Mouse (Mus musculus): Measurements from ENCODE around the gene Lcn4. TPM values are rescaled to one million over a fixed set of nuclear protein-coding genes. Genes with fewer than 3 reads are reported as not detected.
A peak's percentile ranks its signal among the peaks of the same experiment; 100 is the strongest.

Lcn4 gene
- polyA plus RNA-seq, 1 experiment = not detected

DNA sequence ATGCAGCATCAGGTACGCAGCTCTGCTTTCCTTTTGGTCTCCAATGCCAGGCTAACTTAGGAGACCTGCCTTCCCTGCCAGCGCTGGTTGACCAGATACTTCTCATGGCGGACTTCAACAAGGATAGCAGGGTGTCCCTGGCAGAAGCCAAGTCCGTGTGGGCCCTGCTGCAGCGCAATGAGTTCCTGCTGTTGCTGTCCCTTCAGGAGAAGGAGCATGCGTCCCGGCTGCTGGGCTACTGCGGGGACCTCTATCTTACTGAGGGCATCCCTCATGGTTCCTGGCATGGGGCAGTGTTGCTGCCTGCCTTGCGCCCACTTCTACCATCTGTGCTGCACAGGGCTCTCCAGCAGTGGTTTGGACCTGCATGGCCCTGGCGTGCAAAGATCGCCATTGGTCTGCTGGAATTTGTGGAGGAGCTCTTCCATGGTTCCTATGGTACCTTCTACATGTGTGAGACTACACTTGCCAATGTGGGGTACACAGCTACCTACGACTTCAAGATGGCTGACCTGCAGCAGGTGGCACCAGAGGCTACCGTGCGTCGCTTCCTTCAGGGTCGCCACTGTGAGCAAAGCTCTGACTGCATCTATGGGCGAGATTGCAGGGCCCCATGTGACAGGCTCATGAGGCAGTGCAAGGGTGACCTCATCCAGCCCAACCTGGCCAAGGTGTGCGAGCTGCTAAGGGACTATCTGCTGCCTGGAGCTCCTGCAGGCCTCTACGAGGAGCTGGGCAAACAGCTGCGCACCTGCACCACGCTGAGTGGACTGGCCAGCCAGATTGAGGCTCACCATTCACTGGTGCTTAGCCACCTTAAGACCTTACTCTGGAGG, 35.4 kb downstream of the Lcn4 start:
- 75% methylated on average over 21 of the region's 21 CpGs for WGBS
- Histone ChIP-seq H3K4me1 (ENCODE audit: control insufficient read depth, insufficient read depth, low read length) (peaks cover 11% of the 10 kb centered on the region), H3K4me3 (replicated peaks; ENCODE audit: extremely low read depth, low read depth, low read length) (no peak overlapping the region)
- TF ChIP-seq CTCF (IDR thresholded peaks at IDR 0.05; ENCODE audit: insufficient read depth, low read length) = no peak
- DNase-seq = no peak

GRCm38 (mm10) chr2:26634629-26635488, 36.2 kb downstream of the Lcn4 start:
- H3K4me1 ChIP-seq (ENCODE audit: control insufficient read depth, insufficient read depth, low read length) = peaks cover 11% of the 10 kb centered on the region
- TF ChIP-seq CTCF (IDR thresholded peaks at IDR 0.05; ENCODE audit: insufficient read depth, low read length) = no peak
- no peak for TF ChIP-seq POLR2A (IDR thresholded peaks at IDR 0.05; ENCODE audit: borderline replicate concordance, extremely low read depth, low read depth, low read length)
- 62% methylated on average over 12 of the region's 12 CpGs for WGBS
- H3K4me3 ChIP-seq (replicated peaks; ENCODE audit: extremely low read depth, low read depth, low read length) = no peak overlapping the region
- DNase-seq = no peak

GRCm38 (mm10) chr2:26633953-26634530, 37.0 kb downstream of the Lcn4 start:
- Histone ChIP-seq H3K4me1 (ENCODE audit: control insufficient read depth, insufficient read depth, low read length) (peaks cover 8% of the 10 kb centered on the region), H3K4me3 (replicated peaks; ENCODE audit: extremely low read depth, low read depth, low read length) (no peak overlapping the region)
- no peak for TF ChIP-seq CTCF (IDR thresholded peaks at IDR 0.05; ENCODE audit: insufficient read depth, low read length)
- no peak for TF ChIP-seq POLR2A (IDR thresholded peaks at IDR 0.05; ENCODE audit: borderline replicate concordance, extremely low read depth, low read depth, low read length)
- WGBS = 79% methylated on average over 4 of the region's 4 CpGs
- no peak for DNase-seq

- Histone ChIP-seq H3K4me3 (replicated peaks; ENCODE audit: extremely low read depth, low read depth, low read length) (no peak overlapping the region), H3K4me1 (ENCODE audit: control insufficient read depth, insufficient read depth, low read length) (peaks cover 4% of the 10 kb centered on the region; the same call in 1 of the 2 replicates)
- DNase-seq = no peak
- no peak for TF ChIP-seq POLR2A (IDR thresholded peaks at IDR 0.05; ENCODE audit: borderline replicate concordance, extremely low read depth, low read depth, low read length)
- WGBS = 75% methylated on average over 16 of the region's 16 CpGs
These were observed 38.3 kb downstream of the Lcn4 start for GRCm38 (mm10) chr2:26632541-26633395.

DNA sequence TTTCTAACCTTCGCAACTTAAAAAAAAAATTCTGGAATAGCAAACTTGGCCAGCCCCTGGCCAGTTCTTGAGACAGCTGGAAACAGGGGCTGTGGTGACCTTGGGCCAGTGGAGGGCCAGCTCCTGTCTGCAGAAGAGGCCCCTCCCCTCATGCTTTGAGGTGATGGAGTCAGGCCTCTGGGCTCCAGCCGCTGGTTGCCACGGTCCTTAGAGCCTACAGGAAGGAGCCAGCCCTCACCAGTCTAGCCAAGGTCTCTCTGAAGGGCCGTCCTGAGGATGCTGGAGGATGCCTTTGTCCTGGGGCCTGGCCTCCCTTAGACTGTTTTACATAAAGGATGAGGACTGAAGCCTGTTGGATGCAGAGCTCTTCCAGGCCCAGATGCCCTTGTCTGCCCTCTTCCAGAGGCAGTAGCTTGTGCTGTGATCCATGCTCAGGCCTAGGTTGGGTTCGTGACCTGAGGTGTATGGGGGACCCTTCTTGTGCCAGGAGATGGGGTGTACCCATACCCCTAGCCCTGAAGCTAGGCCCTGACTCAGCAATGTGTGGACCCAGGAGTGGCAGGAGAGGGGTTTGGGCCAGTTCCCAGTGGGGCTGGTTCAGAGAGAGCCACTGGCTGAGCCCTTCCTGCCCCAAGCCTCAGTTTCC, 42.2 kb downstream of the Lcn4 start:
- no peak for TF ChIP-seq CTCF (IDR thresholded peaks at IDR 0.05; ENCODE audit: insufficient read depth, low read length)
- TF ChIP-seq POLR2A (IDR thresholded peaks at IDR 0.05; ENCODE audit: borderline replicate concordance, extremely low read depth, low read depth, low read length) = no peak

DNA sequence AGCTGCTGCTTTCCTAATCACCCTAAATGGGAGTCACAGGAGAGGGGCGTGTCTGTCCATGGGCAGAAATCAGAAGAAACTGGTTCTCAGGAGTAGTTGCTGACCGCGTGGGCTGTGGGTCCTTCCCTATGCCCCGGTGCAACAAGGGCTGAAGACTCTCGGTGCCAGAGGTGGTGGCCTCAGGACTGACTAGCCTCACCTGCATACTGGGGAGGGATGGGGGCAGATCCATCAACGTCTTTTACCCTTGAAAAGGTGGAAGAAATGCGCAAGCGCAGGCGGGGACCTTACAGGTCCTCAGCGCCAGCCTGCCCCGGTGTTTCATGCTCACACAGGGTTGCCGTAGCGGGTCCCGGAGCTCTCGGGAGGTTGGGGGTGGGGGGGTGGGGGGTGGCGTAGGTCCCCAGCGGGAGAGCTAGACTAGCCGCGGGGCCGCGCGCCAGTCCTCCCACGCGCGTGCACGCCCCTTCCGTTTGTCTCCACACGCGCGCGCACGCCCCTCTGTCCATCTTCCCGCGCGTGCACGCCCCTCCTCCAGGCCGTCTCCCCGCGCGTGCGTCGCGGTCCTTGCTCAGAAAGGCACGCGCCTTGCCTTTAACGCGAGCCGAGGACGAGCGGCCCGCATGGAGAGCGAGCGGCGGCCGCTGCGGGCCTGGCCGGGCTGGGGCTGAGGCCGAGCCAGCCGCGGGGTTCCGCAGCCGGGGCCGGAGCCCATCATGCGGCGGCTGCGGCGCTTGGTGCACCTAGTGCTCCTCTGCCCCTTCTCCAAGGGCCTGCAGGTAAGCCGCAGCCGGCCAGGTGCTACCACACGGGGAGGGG, 43.0 kb downstream of the Lcn4 start, which contains the start of gene Fam69b:
Gene Fam69b, plus strand, starts transcription at position 537 of the 819 bp plus-strand sequence.
- no peak for TF ChIP-seq POLR2A (IDR thresholded peaks at IDR 0.05; ENCODE audit: borderline replicate concordance, extremely low read depth, low read depth, low read length)
- TF ChIP-seq CTCF (IDR thresholded peaks at IDR 0.05; ENCODE audit: insufficient read depth, low read length) = no peak
- under 1% methylated on average over 70 of the region's 70 CpGs for WGBS
- DNase-seq = peak; percentile 57
- Histone ChIP-seq H3K4me3 (replicated peaks; ENCODE audit: extremely low read depth, low read depth, low read length) (peak within 1 kb of the TSS; percentile 77), H3K4me1 (ENCODE audit: control insufficient read depth, insufficient read depth, low read length) (peaks cover 4% of the 10 kb centered on the region; the same call in 1 of the 2 replicates)

More for the DNA sequence above, 42.2 kb downstream of the Lcn4 start:
- DNase-seq = no peak
- WGBS = 39% methylated on average over 5 of the region's 5 CpGs
- peak overlapping the region; percentile 77 for H3K4me3 ChIP-seq (replicated peaks; ENCODE audit: extremely low read depth, low read depth, low read length)
- H3K4me1 ChIP-seq (ENCODE audit: control insufficient read depth, insufficient read depth, low read length) = peaks cover 4% of the 10 kb centered on the region; the same call in 1 of the 2 replicates

DNA sequence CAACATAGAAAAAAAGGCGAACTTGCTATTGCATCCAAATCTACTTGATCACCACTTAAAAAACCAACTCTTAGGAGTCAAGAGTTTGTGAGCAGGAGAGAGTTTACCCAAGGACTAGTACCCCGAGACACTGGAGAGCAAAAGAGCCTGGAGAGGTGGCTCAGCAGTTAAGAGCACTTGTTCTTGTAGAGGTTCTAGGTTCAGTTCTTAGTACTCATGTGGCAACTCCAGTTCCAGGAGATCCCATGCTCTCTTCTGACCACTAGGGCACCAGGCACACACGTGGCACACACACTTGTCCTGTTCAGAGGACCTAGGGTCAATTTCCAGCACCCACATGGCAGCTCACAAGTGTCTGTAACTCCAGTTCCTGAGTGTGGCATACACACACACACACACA, 45.0 kb downstream of the Lcn4 start:
- H3K4me3 ChIP-seq (replicated peaks; ENCODE audit: extremely low read depth, low read depth, low read length) = no peak overlapping the region
- TF ChIP-seq CTCF (IDR thresholded peaks at IDR 0.05; ENCODE audit: insufficient read depth, low read length) (peak; percentile 40), POLR2A (IDR thresholded peaks at IDR 0.05; ENCODE audit: borderline replicate concordance, extremely low read depth, low read depth, low read length) (no peak)
- WGBS = 49% methylated on average over 3 of the region's 3 CpGs
- peaks cover 4% of the 10 kb centered on the region; the same call in 1 of the 2 replicates for H3K4me1 ChIP-seq (ENCODE audit: control insufficient read depth, insufficient read depth, low read length)
- DNase-seq = no peak

DNA sequence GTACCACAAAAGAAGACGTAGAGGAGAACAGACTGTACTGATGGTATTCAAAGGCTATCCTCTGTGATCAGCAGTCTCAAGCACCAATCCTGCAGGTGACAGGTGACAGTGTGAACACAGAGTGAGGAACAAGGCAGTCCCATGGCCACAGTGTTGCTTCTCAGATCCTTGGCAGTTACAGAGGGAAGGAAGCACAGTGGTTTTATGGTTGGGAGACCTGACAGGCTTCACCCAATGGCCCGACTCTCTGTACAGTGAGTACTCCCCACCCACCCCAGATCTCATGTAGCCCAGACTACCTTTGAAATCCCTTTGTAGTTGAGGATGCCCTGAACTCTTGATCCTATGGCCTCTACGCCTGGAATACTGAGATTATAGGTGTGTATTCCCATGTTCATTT, 45.7 kb downstream of the Lcn4 start:
- no peak for TF ChIP-seq POLR2A (IDR thresholded peaks at IDR 0.05; ENCODE audit: borderline replicate concordance, extremely low read depth, low read depth, low read length)
- no peak for TF ChIP-seq CTCF (IDR thresholded peaks at IDR 0.05; ENCODE audit: insufficient read depth, low read length)
- 61% methylated on average over 3 of the region's 3 CpGs for WGBS

More for the DNA sequence above, 45.7 kb downstream of the Lcn4 start:
- H3K4me3 ChIP-seq (replicated peaks; ENCODE audit: extremely low read depth, low read depth, low read length) = no peak overlapping the region
- H3K4me1 ChIP-seq (ENCODE audit: control insufficient read depth, insufficient read depth, low read length) = peaks cover 4% of the 10 kb centered on the region; the same call in 1 of the 2 replicates
- DNase-seq = no peak

Data from lung, adult 2 months (tissue).